Mouse (Mus musculus) CH12.LX (cell line): ENCODE measurements at regions not wholly inside any gene's neighbourhood (a gene's known extent, or its start where the extent isn't known, plus 50 kb on each side); places are given as distances from the start of the nearest gene placed in this dataset.

Experiments
- CHD1 ChIP-seq: IDR thresholded peaks from 2 replicates; pipeline ENCODE4 v1.6.1; 2012; ENCODE audit warnings: low read depth, low read length, improper control_type of control experiment, inconsistent platforms
- CTCF ChIP-seq, 2 experiments: IDR thresholded peaks in 1 of 2; conservative IDR thresholded peaks in 1 of 2; 2 replicates each; pipeline ENCODE4 v1.5.1; 2011 to 2012; ENCODE audit warnings: low read depth in 2 of 2, low read length in 2 of 2, improper control_type of control experiment in 1 of 2, inconsistent platforms in 1 of 2, mild to moderate bottlenecking in 1 of 2, moderate library complexity in 1 of 2
- EP300 ChIP-seq: IDR thresholded peaks from 2 replicates; pipeline ENCODE4 v1.6.1; 2011; ENCODE audit warnings: low read length, improper control_type of control experiment
- HCFC1 ChIP-seq: IDR thresholded peaks from 2 replicates; pipeline ENCODE4 v1.6.1; 2012; ENCODE audit warnings: low read depth, mild to moderate bottlenecking, inconsistent platforms, low read length, improper control_type of control experiment
- MAX ChIP-seq: IDR thresholded peaks from 2 replicates; pipeline ENCODE4 v1.6.1; 2011; ENCODE audit warnings: low read length, improper control_type of control experiment
- NELFE ChIP-seq: IDR thresholded peaks from 2 replicates; pipeline ENCODE4 v1.6.1; 2011; ENCODE audit warnings: low read depth, low read length, improper control_type of control experiment
- UBTF ChIP-seq: IDR thresholded peaks from 2 replicates; pipeline ENCODE4 v1.6.1; 2012; ENCODE audit warnings: low read depth, mild to moderate bottlenecking, inconsistent platforms, low read length, improper control_type of control experiment, moderate library complexity
- ZMIZ1 ChIP-seq: IDR thresholded peaks from 2 replicates; pipeline ENCODE4 v1.6.1; 2012; ENCODE audit warnings: low read depth, mild to moderate bottlenecking, inconsistent platforms, low read length, improper control_type of control experiment

- no peak for TF ChIP-seq ZMIZ1
- no peak for TF ChIP-seq NELFE
- no peak for TF ChIP-seq HCFC1
- no peak for TF ChIP-seq CTCF (conservative IDR thresholded peaks at IDR 0.05 in 1 of 2, IDR thresholded peaks at IDR 0.05 in 1 of 2; ENCODE audit: low read depth in 2 of 2, low read length in 2 of 2)
- TF ChIP-seq CHD1: no peak
- no peak for TF ChIP-seq MAX
- no peak for TF ChIP-seq EP300
- no peak for TF ChIP-seq UBTF
These were observed 152.3 kb downstream of the Dkk2 start for GRCm38 (mm10) chr3:132237344-132237743.
